Mouse (Mus musculus): ENCODE results near the gene Zfp488. TPM values are rescaled to one million over a fixed set of nuclear protein-coding genes. Genes with fewer than 3 reads are reported as not detected.
A peak's percentile ranks its signal among the peaks of the same experiment; 100 is the strongest.

Gene Zfp488
- total RNA-seq, 2 experiments from 2014 or later = 2.3 to 2.9 TPM

GRCm38 (mm10) chr14:33952233-33952981 is 26.2 kb downstream of the Zfp488 start:
- intact Hi-C loops (cut with DNase I) = no loop called here
- no peak for DNase-seq

- intact Hi-C loops (cut with DNase I) = no loop called here
- no peak for DNase-seq
Observed at GRCm38 (mm10) chr14:33946125-33946524, 32.4 kb downstream of the Zfp488 start.

GRCm38 (mm10) chr14:33942222-33942621 is 36.3 kb downstream of the Zfp488 start:
- no peak for DNase-seq
- intact Hi-C loops (cut with DNase I) = no loop called here

- DNase-seq = no peak
- intact Hi-C loops (cut with DNase I) = no loop called here
Observed at GRCm38 (mm10) chr14:33940739-33941138, 37.8 kb downstream of the Zfp488 start, which contains the start of gene Gdf2. Gdf2 (plus strand) TSS chr14:33941039.

- DNase-seq = peak; percentile 85
- intact Hi-C loops (cut with DNase I) = no loop called here
Observed at GRCm38 (mm10) chr14:33939117-33939516, 39.4 kb downstream of the Zfp488 start.

- DNase-seq = peak; percentile 72
- intact Hi-C loops (cut with DNase I) = loop anchor here (5.0 kb wide), 1 partner anchor 302 kb away; no protein-coding TSS in a partner anchor
Observed at GRCm38 (mm10) chr14:33933778-33934317, 44.7 kb downstream of the Zfp488 start.

GRCm38 (mm10) chr14:33932935-33933703 is 45.4 kb downstream of the Zfp488 start:
- intact Hi-C loops (cut with DNase I) = loop anchor here (5.0 kb wide), 1 partner anchor 301 kb away; no protein-coding TSS in a partner anchor
- peak; percentile 81 for DNase-seq

GRCm38 (mm10) chr14:33931853-33932252 is 46.7 kb downstream of the Zfp488 start:
- DNase-seq = no peak
- intact Hi-C loops (cut with DNase I) = loop anchor here (2.0 to 5.0 kb wide), 2 partner anchors 259 to 300 kb away; no protein-coding TSS in a partner anchor

GRCm38 (mm10) chr14:33923168-33924070 is 55.1 kb downstream of the Zfp488 start, which contains the start of gene Gdf10:
Gdf10 (plus strand) TSS chr14:33923587.
- intact Hi-C loops (cut with DNase I) = loop anchor here (10.0 kb wide), 1 partner anchor 89 kb away; no protein-coding TSS in a partner anchor
- peak; percentile 57 for DNase-seq

- intact Hi-C loops (cut with DNase I) = loop anchor here (10.0 kb wide), 1 partner anchor 88 kb away; no protein-coding TSS in a partner anchor
- DNase-seq = no peak
Observed at GRCm38 (mm10) chr14:33922771-33923167, 55.8 kb downstream of the Zfp488 start.

- DNase-seq = no peak
- intact Hi-C loops (cut with DNase I) = loop anchor here (10.0 kb wide), 1 partner anchor 86 kb away; no protein-coding TSS in a partner anchor
Observed at GRCm38 (mm10) chr14:33920727-33921559, 57.6 kb downstream of the Zfp488 start.

Other genes starting within 250 kb of the Zfp488 start
- gene Gdf10, start 55.2 kb downstream of the Zfp488 start, total RNA-seq (2021) = 1 to 10 TPM; 7.7 to 9.2 TPM
- gene Gdf2, start 37.7 kb downstream of the Zfp488 start, total RNA-seq (2021) = not detected
- gene Rbp3, start 24.8 kb downstream of the Zfp488 start, total RNA-seq (2021) = under 1 TPM in 1 of 2 experiments, not detected in 1; 0.08 TPM
- gene Gm30083, start 36.4 kb upstream of the Zfp488 start, total RNA-seq (2021) = not detected
- not detected for gene Gm5460, start 38.0 kb upstream of the Zfp488 start, total RNA-seq (2021)
- gene Antxrl, start 73.9 kb upstream of the Zfp488 start, total RNA-seq (2021) = not detected
- under 1 TPM; 0.42 to 0.52 TPM for gene Anxa8, start 107.2 kb upstream of the Zfp488 start, total RNA-seq (2021)
- not detected for gene A630023A22Rik, start 124.0 kb upstream of the Zfp488 start, total RNA-seq (2021)
- under 1 TPM in 1 of 2 experiments, not detected in 1; 0.16 TPM for gene Npy4r, start 173.7 kb upstream of the Zfp488 start, total RNA-seq (2021)
- 10 to 100 TPM; 26.2 to 30.0 TPM for gene Gprin2, start 222.9 kb upstream of the Zfp488 start, total RNA-seq (2021)
- 1 to 10 TPM; 1.2 to 1.5 TPM for gene Syt15, start 240.8 kb upstream of the Zfp488 start, total RNA-seq (2021)